Mouse (Mus musculus): ENCODE results near the gene Mapt. TPM values are rescaled to one million over a fixed set of nuclear protein-coding genes. Genes with fewer than 3 reads are reported as not detected.

The Mapt gene
- polyA plus RNA-seq, 1 experiment from 2014 or later = 0.85 TPM

DNA sequence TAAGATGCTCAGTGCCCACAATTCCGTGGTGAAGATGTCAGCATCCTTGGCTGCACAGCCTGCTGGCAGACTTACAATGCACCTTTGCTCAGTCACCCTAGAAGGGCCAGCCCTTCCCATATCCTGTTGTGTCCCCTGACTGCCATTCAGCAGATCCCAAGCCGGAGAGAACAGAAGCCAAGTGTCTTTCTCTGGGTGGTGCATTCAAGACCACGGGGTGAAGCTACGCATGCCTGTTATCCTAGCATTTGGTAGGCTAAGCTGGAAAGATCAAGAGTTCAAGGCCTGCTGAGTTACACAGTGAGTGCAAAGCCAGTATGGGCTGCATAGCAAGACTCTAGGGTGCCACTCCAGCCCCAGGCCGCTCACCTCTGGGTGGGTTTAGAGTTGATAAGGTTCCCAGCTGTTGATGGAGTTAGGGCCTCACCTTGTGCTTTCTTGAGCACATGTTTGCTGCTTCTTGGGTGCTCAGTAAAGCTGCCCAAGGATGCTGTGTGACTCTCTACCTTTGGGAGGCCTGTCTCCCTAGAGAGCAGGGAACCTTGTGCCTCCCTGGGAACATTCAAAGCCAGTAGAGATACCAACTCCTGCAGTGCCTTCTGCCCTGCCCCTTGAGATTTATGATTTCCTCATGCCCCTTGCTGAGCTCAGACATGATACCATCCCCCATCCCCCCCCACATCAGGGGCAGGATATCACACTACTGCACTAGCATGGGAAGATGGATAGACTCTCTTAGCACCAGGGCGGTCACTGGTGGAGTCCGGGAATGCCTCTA lies 61.4 kb downstream of the Mapt start:
- Histone ChIP-seq H3K4me3 (ENCODE audit: control insufficient read depth in 1 of 2, insufficient read depth in 1 of 2, low read depth in 1 of 2, low read length in 2 of 2) (no peak overlapping the region), H3K27ac (replicated peaks in 1 of 2; ENCODE audit: control insufficient read depth in 1 of 2, insufficient read depth in 1 of 2, low read depth in 2 of 2, low read length in 2 of 2) (no peak overlapping the region), H3K9me3 (ENCODE audit: control insufficient read depth, low read length) (no peaks in the 10 kb centered on the region), H3K4me2 (ENCODE audit: low read length) (no peak overlapping the region), H3K9ac (ENCODE audit: low read length) (no peak overlapping the region), H3K36me3 (ENCODE audit: control insufficient read depth, insufficient read depth, low read length) (no peaks in the 10 kb centered on the region), H3K27me3 (ENCODE audit: control insufficient read depth, insufficient read depth, low read length) (no peaks in the 10 kb centered on the region), H3K4me1 (ENCODE audit: control insufficient read depth in 2 of 2, insufficient read depth in 2 of 2, low read length in 2 of 2) (peaks cover 5 to 7% of the 10 kb centered on the region in 2 experiments; a peak in 2 of 4 replicates)
- 77% methylated on average over 7 of the region's 7 CpGs for WGBS
- no peak for ATAC-seq (ENCODE audit: insufficient number of reproducible peaks, insufficient read depth, low FRiP score, low read depth)

DNA sequence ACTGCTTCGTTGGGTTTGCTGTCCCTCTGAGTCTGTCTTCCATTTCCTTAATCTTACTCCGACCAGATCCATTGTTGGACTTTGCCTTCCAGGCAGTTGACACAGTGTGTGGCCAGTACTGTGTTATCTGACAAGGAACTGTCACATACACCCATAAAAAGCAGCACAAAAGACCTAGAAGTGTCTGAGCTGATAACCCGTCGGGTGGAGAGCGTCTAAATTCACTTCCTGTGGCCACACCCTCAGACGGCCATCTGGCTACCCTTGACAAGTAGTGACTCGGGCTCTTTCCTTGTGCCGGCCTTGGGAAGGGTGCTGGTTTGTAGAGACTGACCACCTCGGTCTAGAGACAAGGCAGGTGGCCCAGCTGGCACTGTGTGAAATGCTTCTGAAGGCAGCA lies 62.1 kb downstream of the Mapt start:
- H3K27me3 ChIP-seq (ENCODE audit: control insufficient read depth, insufficient read depth, low read length) = no peaks in the 10 kb centered on the region
- WGBS = 31% methylated on average over 9 of the region's 9 CpGs
- H3K27ac ChIP-seq (replicated peaks in 1 of 2; ENCODE audit: control insufficient read depth in 1 of 2, insufficient read depth in 1 of 2, low read depth in 2 of 2, low read length in 2 of 2) = no peak overlapping the region
- no peak overlapping the region for H3K9ac ChIP-seq (ENCODE audit: low read length)
- H3K36me3 ChIP-seq (ENCODE audit: control insufficient read depth, insufficient read depth, low read length) = no peaks in the 10 kb centered on the region
- H3K4me3 ChIP-seq (ENCODE audit: control insufficient read depth in 1 of 2, insufficient read depth in 1 of 2, low read depth in 1 of 2, low read length in 2 of 2) = no peak overlapping the region
- peaks cover 5 to 7% of the 10 kb centered on the region in 2 experiments; a peak in 2 of 4 replicates for H3K4me1 ChIP-seq (ENCODE audit: control insufficient read depth in 2 of 2, insufficient read depth in 2 of 2, low read length in 2 of 2)
- no peak for ATAC-seq (ENCODE audit: insufficient number of reproducible peaks, insufficient read depth, low FRiP score, low read depth)
- no peaks in the 10 kb centered on the region for H3K9me3 ChIP-seq (ENCODE audit: control insufficient read depth, low read length)
- no peak overlapping the region for H3K4me2 ChIP-seq (ENCODE audit: low read length)

DNA sequence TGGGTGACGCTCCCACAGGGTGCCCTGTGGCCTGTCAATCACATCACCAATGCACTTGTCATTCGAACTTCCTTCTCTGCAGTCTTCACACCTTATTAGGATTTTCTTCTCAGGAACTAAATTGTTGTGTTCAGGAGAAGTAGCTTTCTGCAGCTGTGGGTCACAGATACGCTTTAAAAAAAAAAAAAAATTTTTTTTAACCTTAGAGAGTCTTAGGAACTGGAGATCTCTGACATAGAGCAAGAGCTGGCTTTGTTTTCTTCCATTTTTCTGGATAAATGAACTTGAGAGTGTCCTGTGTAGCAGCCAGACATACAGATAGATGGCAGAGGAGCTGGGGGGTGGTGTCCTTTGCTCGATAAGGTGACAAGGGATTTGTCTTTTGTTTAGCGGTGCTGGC lies 64.0 kb downstream of the Mapt start:
- H3K4me3 ChIP-seq (ENCODE audit: control insufficient read depth in 1 of 2, insufficient read depth in 1 of 2, low read depth in 1 of 2, low read length in 2 of 2) = no peak overlapping the region
- no peaks in the 10 kb centered on the region for H3K36me3 ChIP-seq (ENCODE audit: control insufficient read depth, insufficient read depth, low read length)
- no peaks in the 10 kb centered on the region for H3K9me3 ChIP-seq (ENCODE audit: control insufficient read depth, low read length)
- no peaks in the 10 kb centered on the region for H3K27me3 ChIP-seq (ENCODE audit: control insufficient read depth, insufficient read depth, low read length)
- H3K27ac ChIP-seq (replicated peaks in 1 of 2; ENCODE audit: control insufficient read depth in 1 of 2, insufficient read depth in 1 of 2, low read depth in 2 of 2, low read length in 2 of 2) = no peak overlapping the region
- 49% methylated on average over 5 of the region's 5 CpGs for WGBS
- no peak overlapping the region for H3K4me2 ChIP-seq (ENCODE audit: low read length)
- H3K9ac ChIP-seq (ENCODE audit: low read length) = no peak overlapping the region
- peaks cover 5% of the 10 kb centered on the region in 2 experiments; a peak in 2 of 4 replicates for H3K4me1 ChIP-seq (ENCODE audit: control insufficient read depth in 2 of 2, insufficient read depth in 2 of 2, low read length in 2 of 2)
- no peak for ATAC-seq (ENCODE audit: insufficient number of reproducible peaks, insufficient read depth, low FRiP score, low read depth)

DNA sequence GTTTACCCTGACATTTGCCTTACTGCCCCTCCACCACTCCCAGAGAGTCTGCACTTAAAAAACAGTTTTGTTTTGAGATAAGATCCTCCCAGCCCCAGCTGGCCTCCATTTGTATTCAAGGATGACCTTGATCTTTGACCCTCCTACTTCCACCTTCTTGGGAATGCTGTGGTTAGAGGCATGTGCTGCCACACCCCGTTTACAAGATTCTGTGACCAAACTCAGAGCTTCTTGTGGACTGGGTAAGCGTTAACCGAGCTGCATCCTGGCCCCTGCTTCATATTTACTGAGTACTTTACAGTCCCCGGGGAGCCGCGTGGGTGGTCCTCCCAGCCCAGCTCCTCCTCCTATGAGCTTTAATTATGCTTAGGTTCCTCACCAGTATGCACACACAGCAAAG lies 64.5 kb downstream of the Mapt start:
- Histone ChIP-seq H3K36me3 (ENCODE audit: control insufficient read depth, insufficient read depth, low read length) (no peaks in the 10 kb centered on the region), H3K27ac (replicated peaks in 1 of 2; ENCODE audit: control insufficient read depth in 1 of 2, insufficient read depth in 1 of 2, low read depth in 2 of 2, low read length in 2 of 2) (no peak overlapping the region), H3K4me2 (ENCODE audit: low read length) (no peak overlapping the region), H3K4me3 (ENCODE audit: control insufficient read depth in 1 of 2, insufficient read depth in 1 of 2, low read depth in 1 of 2, low read length in 2 of 2) (no peak overlapping the region), H3K9ac (ENCODE audit: low read length) (no peak overlapping the region), H3K27me3 (ENCODE audit: control insufficient read depth, insufficient read depth, low read length) (no peaks in the 10 kb centered on the region), H3K4me1 (ENCODE audit: control insufficient read depth in 2 of 2, insufficient read depth in 2 of 2, low read length in 2 of 2) (peaks cover 5% of the 10 kb centered on the region in 2 experiments; a peak in 2 of 4 replicates), H3K9me3 (ENCODE audit: control insufficient read depth, low read length) (no peaks in the 10 kb centered on the region)
- WGBS = 26% methylated on average over 6 of the region's 6 CpGs
- no peak for ATAC-seq (ENCODE audit: insufficient number of reproducible peaks, insufficient read depth, low FRiP score, low read depth)

DNA sequence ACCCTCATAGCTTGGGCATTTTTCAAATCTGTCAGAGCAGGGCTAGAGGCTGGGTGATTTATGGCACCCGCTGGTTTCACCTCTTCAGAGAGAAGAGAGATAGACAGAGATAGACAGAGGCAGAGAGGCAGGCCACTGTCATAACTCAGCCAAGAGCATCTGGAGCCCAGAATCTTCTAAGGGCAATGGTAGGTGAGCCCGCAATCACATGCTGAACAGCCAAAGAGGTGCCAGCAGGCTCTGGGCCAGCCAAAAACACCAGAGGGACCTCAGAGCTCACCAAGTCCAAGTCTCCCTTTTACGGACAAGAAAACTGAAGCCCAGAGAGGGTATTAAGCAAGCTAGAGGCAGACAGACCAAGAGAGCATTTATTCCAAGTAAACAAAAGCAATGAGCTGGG lies 66.5 kb downstream of the Mapt start:
- no peak overlapping the region for H3K4me3 ChIP-seq (ENCODE audit: control insufficient read depth in 1 of 2, insufficient read depth in 1 of 2, low read depth in 1 of 2, low read length in 2 of 2)
- H3K4me2 ChIP-seq (ENCODE audit: low read length) = no peak overlapping the region
- no peaks in the 10 kb centered on the region for H3K36me3 ChIP-seq (ENCODE audit: control insufficient read depth, insufficient read depth, low read length)
- no peak for ATAC-seq (ENCODE audit: insufficient number of reproducible peaks, insufficient read depth, low FRiP score, low read depth)
- no peaks in the 10 kb centered on the region for H3K27me3 ChIP-seq (ENCODE audit: control insufficient read depth, insufficient read depth, low read length)
- no peak overlapping the region for H3K9ac ChIP-seq (ENCODE audit: low read length)
- 89% methylated on average over 3 of the region's 3 CpGs for WGBS
- H3K4me1 ChIP-seq (ENCODE audit: control insufficient read depth in 2 of 2, insufficient read depth in 2 of 2, low read length in 2 of 2) = peaks cover 7 to 10% of the 10 kb centered on the region in 2 experiments; a peak in 2 of 4 replicates
- no peak overlapping the region for H3K27ac ChIP-seq (replicated peaks in 1 of 2; ENCODE audit: control insufficient read depth in 1 of 2, insufficient read depth in 1 of 2, low read depth in 2 of 2, low read length in 2 of 2)
- no peaks in the 10 kb centered on the region for H3K9me3 ChIP-seq (ENCODE audit: control insufficient read depth, low read length)

DNA sequence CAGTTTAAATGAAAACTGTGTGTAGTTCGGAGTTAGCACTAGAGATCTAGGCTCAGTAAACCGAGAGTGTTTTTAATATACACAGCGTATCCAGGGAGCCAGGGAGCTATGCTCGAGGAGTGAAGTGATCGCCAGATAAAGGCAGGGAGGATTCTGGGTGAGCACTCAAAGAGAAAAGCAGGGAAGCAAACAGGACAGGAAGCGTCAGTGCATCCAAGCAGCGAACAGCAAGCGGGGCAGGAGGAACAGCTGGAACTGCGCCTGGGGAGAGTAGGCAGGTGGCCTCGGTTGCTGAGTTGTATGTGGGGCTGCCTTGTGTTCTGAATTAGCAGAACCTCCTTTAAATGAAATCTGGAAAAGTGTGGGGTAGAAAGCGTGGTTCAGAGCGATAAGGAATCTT lies 71.4 kb downstream of the Mapt start:
- Histone ChIP-seq H3K4me1 (ENCODE audit: control insufficient read depth in 2 of 2, insufficient read depth in 2 of 2, low read length in 2 of 2) (peaks cover 3 to 5% of the 10 kb centered on the region in 2 experiments; a peak in 2 of 4 replicates), H3K4me3 (ENCODE audit: control insufficient read depth in 1 of 2, insufficient read depth in 1 of 2, low read depth in 1 of 2, low read length in 2 of 2) (no peak overlapping the region), H3K9me3 (ENCODE audit: control insufficient read depth, low read length) (no peaks in the 10 kb centered on the region), H3K27me3 (ENCODE audit: control insufficient read depth, insufficient read depth, low read length) (no peaks in the 10 kb centered on the region), H3K4me2 (ENCODE audit: low read length) (peak overlapping the region; percentile 40), H3K36me3 (ENCODE audit: control insufficient read depth, insufficient read depth, low read length) (no peaks in the 10 kb centered on the region), H3K27ac (replicated peaks in 1 of 2; ENCODE audit: control insufficient read depth in 1 of 2, insufficient read depth in 1 of 2, low read depth in 2 of 2, low read length in 2 of 2) (no peak overlapping the region), H3K9ac (ENCODE audit: low read length) (no peak overlapping the region)
- WGBS = 44% methylated on average over 12 of the region's 12 CpGs
- no peak for ATAC-seq (ENCODE audit: insufficient number of reproducible peaks, insufficient read depth, low FRiP score, low read depth)

DNA sequence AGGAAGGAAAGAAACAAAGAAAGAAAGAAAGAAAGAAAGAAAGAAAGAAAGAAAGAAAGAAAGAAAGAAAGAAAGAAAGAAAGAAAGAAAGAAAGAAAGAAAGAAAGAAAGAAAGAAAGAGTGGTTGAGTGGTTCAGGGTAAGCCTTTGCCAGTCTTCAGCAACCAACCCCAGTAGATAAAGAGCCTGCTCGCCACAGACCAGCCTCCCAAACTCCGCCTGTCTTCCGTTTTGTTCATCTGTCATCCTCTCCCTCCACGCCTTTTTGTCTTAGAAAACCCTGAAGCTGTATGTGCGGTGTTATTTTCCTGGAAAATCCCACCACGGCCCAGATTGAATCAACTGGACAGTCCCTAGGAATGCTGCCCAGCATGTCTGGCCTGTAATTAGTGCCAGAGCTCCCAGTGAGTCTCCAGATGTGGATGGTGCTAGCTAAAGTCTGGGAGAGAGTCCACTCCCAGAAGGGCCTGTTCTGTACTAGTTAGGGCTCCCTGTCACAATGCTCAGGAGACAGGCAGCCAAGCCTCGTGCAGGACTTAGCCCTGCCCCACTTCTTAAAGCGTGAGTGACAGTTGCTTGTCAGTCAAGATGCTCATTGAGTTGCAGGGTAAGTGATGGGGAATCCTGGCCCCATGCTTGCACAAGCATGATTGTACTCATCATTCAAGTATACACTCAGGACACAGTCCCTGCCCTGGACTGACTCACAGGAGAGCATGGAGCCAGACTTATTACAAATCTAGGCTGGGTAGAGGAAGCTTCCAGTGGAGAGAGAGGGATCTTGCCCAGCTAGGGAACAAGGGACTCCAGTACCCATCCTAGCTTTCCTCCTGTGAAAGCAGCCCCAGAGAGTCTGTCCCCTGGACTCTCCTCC lies 72.1 kb downstream of the Mapt start:
- no peak for ATAC-seq (ENCODE audit: insufficient number of reproducible peaks, insufficient read depth, low FRiP score, low read depth)
- H3K9me3 ChIP-seq (ENCODE audit: control insufficient read depth, low read length) = no peaks in the 10 kb centered on the region
- H3K4me3 ChIP-seq (ENCODE audit: control insufficient read depth in 1 of 2, insufficient read depth in 1 of 2, low read depth in 1 of 2, low read length in 2 of 2) = no peak overlapping the region
- H3K27me3 ChIP-seq (ENCODE audit: control insufficient read depth, insufficient read depth, low read length) = no peaks in the 10 kb centered on the region
- no peak overlapping the region for H3K27ac ChIP-seq (replicated peaks in 1 of 2; ENCODE audit: control insufficient read depth in 1 of 2, insufficient read depth in 1 of 2, low read depth in 2 of 2, low read length in 2 of 2)
- no peak overlapping the region for H3K4me2 ChIP-seq (ENCODE audit: low read length)
- H3K4me1 ChIP-seq (ENCODE audit: control insufficient read depth in 2 of 2, insufficient read depth in 2 of 2, low read length in 2 of 2) = peaks cover 3 to 5% of the 10 kb centered on the region in 2 experiments; a peak in 2 of 4 replicates
- H3K9ac ChIP-seq (ENCODE audit: low read length) = no peak overlapping the region
- no peaks in the 10 kb centered on the region for H3K36me3 ChIP-seq (ENCODE audit: control insufficient read depth, insufficient read depth, low read length)
- 65% methylated on average over 8 of the region's 8 CpGs for WGBS

Data from heart, embryonic 14.5 days (tissue).